Mouse (Mus musculus) lung, postnatal 4 days (tissue): ENCODE results near the gene Lpcat1.

Experiments
- DNase-seq, 2 experiments: peaks; one replicate each; pipeline ENCODE4 v3.0.0; 2021

Gene Lpcat1

GRCm38 (mm10) chr13:73467034-73467420 is at the start of gene Lpcat1:
TSS of gene Lpcat1 (plus strand) at chr13:73467197.
- peak; percentile 93 for DNase-seq

GRCm38 (mm10) chr13:73417478-73418220 is 49.3 kb upstream of the Lpcat1 start:
- peak in 1 of 2 experiments; percentile 44 for DNase-seq

- DNase-seq = no peak
Measured at GRCm38 (mm10) chr13:73418297-73418696, 48.7 kb upstream of the Lpcat1 start.

GRCm38 (mm10) chr13:73419244-73419643 is 47.8 kb upstream of the Lpcat1 start:
- DNase-seq = no peak

GRCm38 (mm10) chr13:73423043-73423442 is 44.0 kb upstream of the Lpcat1 start:
- no peak for DNase-seq

GRCm38 (mm10) chr13:73425035-73425434 is 42.0 kb upstream of the Lpcat1 start:
- DNase-seq = no peak

GRCm38 (mm10) chr13:73425839-73426490 is 41.0 kb upstream of the Lpcat1 start:
- peak; percentile 62 to 79 for DNase-seq

- no peak for DNase-seq
Measured at GRCm38 (mm10) chr13:73426587-73426986, 40.4 kb upstream of the Lpcat1 start.

GRCm38 (mm10) chr13:73429605-73430321 is 37.2 kb upstream of the Lpcat1 start:
- DNase-seq = no peak

- DNase-seq = peak in 1 of 2 experiments; percentile 41
Measured at GRCm38 (mm10) chr13:73432466-73433149, 34.4 kb upstream of the Lpcat1 start.

- DNase-seq = no peak
Measured at GRCm38 (mm10) chr13:73433681-73434535, 33.1 kb upstream of the Lpcat1 start.

- no peak for DNase-seq
Measured at GRCm38 (mm10) chr13:73434687-73435086, 32.3 kb upstream of the Lpcat1 start.

GRCm38 (mm10) chr13:73435662-73436061 is 31.3 kb upstream of the Lpcat1 start:
- DNase-seq = no peak

- no peak for DNase-seq
Measured at GRCm38 (mm10) chr13:73439057-73439456, 27.9 kb upstream of the Lpcat1 start.

- no peak for DNase-seq
Measured at GRCm38 (mm10) chr13:73441032-73441431, 26.0 kb upstream of the Lpcat1 start.

GRCm38 (mm10) chr13:73441686-73442085 is 25.3 kb upstream of the Lpcat1 start:
- no peak for DNase-seq

GRCm38 (mm10) chr13:73442431-73442830 is 24.6 kb upstream of the Lpcat1 start:
- no peak for DNase-seq

- no peak for DNase-seq
Measured at GRCm38 (mm10) chr13:73443093-73443821, 23.7 kb upstream of the Lpcat1 start.

GRCm38 (mm10) chr13:73445087-73445486 is 21.9 kb upstream of the Lpcat1 start:
- peak; percentile 41 to 70 for DNase-seq

GRCm38 (mm10) chr13:73446076-73446475 is 20.9 kb upstream of the Lpcat1 start:
- DNase-seq = no peak

GRCm38 (mm10) chr13:73446494-73446893 is 20.5 kb upstream of the Lpcat1 start:
- DNase-seq = peak; percentile 47 to 82
